Mouse (Mus musculus) small intestine, adult 2 months (tissue): ENCODE data around the gene Ccm2. TPM values are rescaled to one million over a fixed set of nuclear protein-coding genes. Genes with fewer than 3 reads are reported as not detected.

Experiments
- H3K27ac ChIP-seq: fragments of 200-500 bp; 2 replicates; pipeline ENCODE4 v1.5.1; 2012; ENCODE audit warnings: low read depth, low read length, control low read depth, inconsistent platforms; ENCODE audit not compliant: insufficient read depth
- H3K27me3 ChIP-seq: fragments of 200-500 bp; 2 replicates; pipeline ENCODE4 v1.6.1; 2012; ENCODE audit warnings: mild to moderate bottlenecking, moderate library complexity, low read length, inconsistent platforms; ENCODE audit not compliant: control insufficient read depth, insufficient read depth
- H3K36me3 ChIP-seq: fragments of 200-500 bp; 2 replicates; pipeline ENCODE4 v1.6.1; 2012; ENCODE audit warnings: mild to moderate bottlenecking, low read length, control low read depth, inconsistent platforms; ENCODE audit not compliant: control insufficient read depth, insufficient read depth
- H3K4me1 ChIP-seq: fragments of 200-500 bp; 2 replicates; pipeline ENCODE4 v1.6.1; 2012; ENCODE audit warnings: low read length, inconsistent platforms, mixed read lengths; ENCODE audit not compliant: control insufficient read depth, insufficient read depth, insufficient read length
- H3K4me3 ChIP-seq: fragments of 200-500 bp; 2 replicates; pipeline ENCODE4 v1.5.1; 2012; ENCODE audit warnings: low read depth, mild to moderate bottlenecking, control low read depth, inconsistent platforms, low read length, moderate library complexity
- CTCF ChIP-seq: fragments of 200-500 bp; IDR thresholded peaks from 2 replicates; pipeline ENCODE4 v1.5.1; 2012; ENCODE audit warnings: low read depth, mild to moderate bottlenecking, control low read depth, inconsistent platforms, low read length, moderate library complexity, mixed read lengths; ENCODE audit not compliant: insufficient replicate concordance, insufficient read length; ENCODE audit errors: extremely low read depth
- POLR2A ChIP-seq: fragments of 200-500 bp; IDR thresholded peaks from 2 replicates; pipeline ENCODE4 v1.6.1; 2012; ENCODE audit warnings: low read depth, mild to moderate bottlenecking, control low read depth, inconsistent platforms, low read length, moderate library complexity
- WGBS: fragments of 180-500 bp; shearing (Covaris S2); methylation state at CpG from one replicate; pipeline ENCODE4 v1.1.7; 2018; 5-methylcytosine and 5-hydroxymethylcytosine counted together
- polyA plus RNA-seq: library from polyadenylated mRNA; depleted of rRNA; stranded (reverse); fragments of >200 nt; gene quantifications from 2 replicates; pipeline ENCODE4 v1.2.3, GENCODE M21; 2012

The Ccm2 gene
- polyA plus RNA-seq, 1 experiment: 39.0 TPM

DNA sequence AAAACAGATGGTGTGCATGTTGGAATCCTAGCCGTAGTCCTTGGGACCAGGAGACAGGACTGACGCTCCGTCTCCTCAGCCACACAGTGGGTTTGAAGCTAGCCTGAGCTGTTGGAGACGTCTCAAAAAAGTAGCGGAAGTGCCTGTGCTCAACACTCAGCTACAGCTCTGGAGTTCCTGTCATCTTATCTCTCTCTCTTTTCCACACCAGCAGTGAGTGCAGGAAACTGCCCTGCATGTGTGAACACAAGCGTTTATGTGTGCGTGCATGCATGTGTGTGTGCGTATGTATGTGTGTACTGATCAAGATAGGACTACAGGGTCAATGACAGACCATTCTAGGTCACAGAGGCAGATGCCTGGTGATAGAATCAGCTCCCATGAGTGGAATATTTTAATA lies 21.3 kb downstream of the Ccm2 start:
- WGBS: 82% methylated on average over 8 of the region's 8 CpGs
- H3K27ac ChIP-seq: no peak overlapping the region

DNA sequence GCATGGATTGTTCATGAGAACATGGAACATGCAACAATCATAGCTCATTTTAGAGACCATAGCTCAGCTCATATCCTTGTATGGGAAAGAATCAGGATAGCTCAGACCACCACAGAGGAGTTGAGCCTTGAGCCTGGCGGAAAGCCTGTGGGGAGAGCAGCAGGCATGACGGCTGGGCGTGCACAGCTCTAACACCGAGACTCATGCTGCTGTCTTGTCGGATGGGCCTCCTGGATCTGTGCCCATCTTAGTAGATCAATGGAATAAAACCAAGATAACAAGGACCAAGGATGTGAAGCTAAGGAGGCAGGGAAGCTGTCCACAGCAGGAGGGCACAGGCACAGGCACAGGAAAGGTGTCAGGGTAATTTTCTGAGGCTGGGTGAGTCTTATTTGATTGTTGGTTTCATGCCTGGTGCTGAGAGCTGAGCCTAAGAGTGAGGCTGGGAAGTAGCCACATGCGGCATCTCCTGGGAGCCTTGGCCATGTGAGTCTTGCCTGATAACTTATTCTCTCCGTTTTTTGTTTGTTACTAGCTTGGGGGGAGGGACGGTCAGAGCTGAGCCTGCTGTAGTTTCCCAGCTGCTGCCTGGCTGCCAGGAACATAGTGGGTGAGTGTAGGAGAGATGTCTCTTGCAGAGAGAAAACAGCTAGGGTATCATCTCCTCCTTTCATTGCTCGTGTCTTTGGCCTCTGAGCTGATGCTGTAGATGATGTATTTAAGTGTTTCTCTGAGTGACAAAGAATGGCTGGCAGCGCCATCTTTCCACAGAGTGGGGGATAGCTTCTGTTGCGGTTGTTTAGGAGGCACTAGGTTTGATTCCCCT lies 22.1 kb downstream of the Ccm2 start:
- H3K4me1 ChIP-seq: 0 out of 2 replicates have a peak, but pooled peaks cover 3% of the 10 kb centered on the region
- H3K36me3 ChIP-seq: peaks cover 11% of the 10 kb centered on the region
- no peak for TF ChIP-seq CTCF
- no peak for TF ChIP-seq POLR2A
- 70% methylated on average over 11 of the region's 11 CpGs for WGBS
- H3K27me3 ChIP-seq: no peaks in the 10 kb centered on the region
- H3K4me3 ChIP-seq: no peak overlapping the region
- no peak overlapping the region for H3K27ac ChIP-seq

More for the DNA sequence above, 21.3 kb downstream of the Ccm2 start:
- H3K4me1 ChIP-seq: 0 out of 2 replicates have a peak, but pooled peaks cover 3% of the 10 kb centered on the region
- TF ChIP-seq CTCF: no peak
- TF ChIP-seq POLR2A: no peak
- no peak overlapping the region for H3K4me3 ChIP-seq
- no peaks in the 10 kb centered on the region for H3K27me3 ChIP-seq
- H3K36me3 ChIP-seq: peaks cover 14% of the 10 kb centered on the region

DNA sequence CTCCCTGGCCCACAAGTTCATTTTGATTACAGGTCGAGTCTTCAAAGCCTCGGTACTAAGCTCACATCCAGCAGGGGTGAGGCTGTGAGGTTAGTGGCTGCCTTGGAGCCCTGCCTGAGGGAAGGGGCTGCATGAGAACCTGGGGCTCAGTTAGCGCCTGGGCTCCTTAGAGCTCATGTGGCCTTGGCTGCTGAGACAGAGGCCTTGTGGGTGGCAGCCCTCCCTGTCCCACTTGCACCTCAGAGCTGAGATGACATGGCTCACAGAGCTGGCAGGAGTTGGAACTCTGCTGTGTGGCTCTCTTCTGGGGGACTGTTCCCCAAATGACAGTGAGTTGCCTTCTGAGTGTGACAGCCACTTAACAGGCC lies 22.7 kb downstream of the Ccm2 start:
- 56% methylated on average over 3 of the region's 3 CpGs for WGBS
- Histone ChIP-seq H3K4me1 (0 out of 2 replicates have a peak, but pooled peaks cover 3% of the 10 kb centered on the region), H3K27ac (no peak overlapping the region), H3K27me3 (no peaks in the 10 kb centered on the region), H3K36me3 (peaks cover 9% of the 10 kb centered on the region), H3K4me3 (no peak overlapping the region)
- TF ChIP-seq CTCF (no peak), POLR2A (no peak)

DNA sequence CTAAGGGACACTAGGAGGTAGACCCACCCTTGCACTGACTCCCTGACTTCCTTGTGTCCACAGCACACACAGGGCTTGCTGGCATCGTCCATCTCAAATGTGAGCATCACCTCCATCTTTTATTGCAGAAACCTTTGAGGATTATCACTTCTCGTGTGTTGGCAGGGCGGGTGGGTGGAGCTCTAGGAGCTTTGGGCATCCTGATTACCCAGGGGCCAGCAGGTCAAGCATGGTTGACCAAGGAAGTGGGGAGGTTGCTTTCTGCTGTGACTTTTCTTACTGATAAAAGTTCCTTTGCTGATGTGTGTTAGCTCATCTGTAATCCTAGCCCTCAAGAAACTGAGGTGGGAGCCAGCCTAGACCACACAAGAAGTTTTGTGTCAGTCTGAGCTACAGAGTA lies 29.5 kb downstream of the Ccm2 start:
- no peak for TF ChIP-seq POLR2A
- TF ChIP-seq CTCF: no peak
- WGBS: 87% methylated on average over 3 of the region's 3 CpGs
- Histone ChIP-seq H3K27me3 (no peaks in the 10 kb centered on the region), H3K27ac (no peak overlapping the region), H3K4me1 (no peaks in the 10 kb centered on the region), H3K4me3 (no peak overlapping the region), H3K36me3 (peaks cover 4% of the 10 kb centered on the region; the same call in 1 of the 2 replicates)

DNA sequence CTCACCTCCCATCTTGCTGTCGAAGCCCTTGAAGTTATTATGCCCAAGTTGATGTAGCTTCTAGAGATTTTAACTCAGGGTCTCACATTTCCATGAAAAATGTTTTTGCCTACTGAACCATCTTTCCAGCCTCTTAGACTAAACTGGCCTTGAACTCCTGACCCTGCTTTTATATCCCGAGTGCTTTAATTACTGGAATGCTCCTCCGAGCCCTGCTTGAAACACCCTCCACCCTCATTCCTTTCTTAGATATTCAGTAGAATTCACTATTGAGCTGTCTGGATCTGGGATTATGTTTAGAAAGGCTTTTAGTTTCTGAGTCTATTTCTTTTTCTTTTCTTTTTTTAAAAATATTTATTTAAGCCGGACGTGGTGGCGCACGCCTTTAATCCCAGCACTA lies 32.7 kb downstream of the Ccm2 start:
- Histone ChIP-seq H3K4me3 (no peak overlapping the region), H3K27ac (no peak overlapping the region), H3K4me1 (no peaks in the 10 kb centered on the region), H3K27me3 (no peaks in the 10 kb centered on the region), H3K36me3 (peaks cover 2% of the 10 kb centered on the region; the same call in 1 of the 2 replicates)
- TF ChIP-seq CTCF (no peak), POLR2A (no peak)
- WGBS: 89% methylated on average over 7 of the region's 7 CpGs

DNA sequence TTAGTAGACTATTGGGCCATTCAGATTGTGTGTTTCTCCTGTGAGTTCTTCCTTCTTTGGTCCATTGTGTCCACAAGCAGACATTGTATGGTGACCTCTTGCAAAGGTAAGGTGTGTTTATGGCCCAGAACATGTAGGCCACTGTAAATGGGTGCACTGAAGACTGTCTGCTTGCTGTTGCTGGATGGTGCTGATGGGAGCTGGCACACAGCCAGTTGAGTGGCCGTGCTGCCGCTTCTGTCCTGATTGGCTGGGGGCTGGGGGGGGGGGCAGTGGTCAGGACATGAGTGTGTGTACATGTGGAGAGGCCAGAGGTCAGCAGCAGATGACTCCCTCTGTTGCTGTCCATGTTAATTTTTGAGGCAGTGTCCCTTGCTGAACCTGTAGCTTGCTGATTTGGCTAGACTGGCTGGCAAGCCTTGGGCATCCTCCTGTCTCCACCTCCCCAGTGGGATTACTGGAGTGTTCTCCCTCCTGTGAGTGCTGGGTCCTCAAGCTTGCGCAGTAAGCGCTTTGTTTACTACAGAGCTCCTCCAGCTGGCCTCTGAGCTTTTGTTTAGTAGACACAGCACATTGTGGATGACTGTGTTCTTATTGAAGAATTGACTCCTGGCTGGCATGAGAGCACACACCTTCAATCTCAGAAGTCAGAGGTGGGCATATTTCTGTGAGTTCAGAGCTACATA lies 33.5 kb downstream of the Ccm2 start:
- 75% methylated on average over 4 of the region's 4 CpGs for WGBS
- H3K27me3 ChIP-seq: no peaks in the 10 kb centered on the region
- TF ChIP-seq POLR2A: no peak
- no peak for TF ChIP-seq CTCF

DNA sequence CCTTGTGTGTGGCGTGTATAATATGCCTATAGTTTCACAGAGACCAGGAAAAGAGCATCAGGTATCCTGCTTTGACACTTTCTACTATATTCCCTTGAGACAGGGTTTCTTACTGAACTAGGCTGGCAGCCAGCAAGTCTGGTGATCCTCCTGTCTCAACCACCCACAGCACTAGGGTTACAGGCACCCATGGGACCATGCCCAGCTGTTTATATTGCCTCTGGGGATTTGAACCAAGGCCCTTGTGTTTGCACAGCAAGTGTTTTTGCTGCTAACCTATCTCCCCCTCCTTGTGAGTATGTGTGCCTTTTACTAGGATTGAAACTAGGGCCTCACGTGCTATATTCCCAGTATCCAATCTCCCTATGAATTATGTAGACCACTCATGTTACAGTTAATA lies 34.9 kb downstream of the Ccm2 start:
- Histone ChIP-seq H3K27me3 (no peaks in the 10 kb centered on the region), H3K27ac (no peak overlapping the region), H3K36me3 (peaks cover 8% of the 10 kb centered on the region), H3K4me3 (no peak overlapping the region), H3K4me1 (no peaks in the 10 kb centered on the region)
- 93% methylated on average over 2 of the region's 2 CpGs for WGBS
- TF ChIP-seq POLR2A (no peak), CTCF (no peak)

More for the DNA sequence above, 33.5 kb downstream of the Ccm2 start:
- Histone ChIP-seq H3K4me1 (no peaks in the 10 kb centered on the region), H3K36me3 (peaks cover 8% of the 10 kb centered on the region), H3K27ac (no peak overlapping the region), H3K4me3 (no peak overlapping the region)
